In genomic region chr4:64129290-64129689, GRCm38 (mm10) we compare ENCODE assay signal across 16 mouse cellular contexts.
A peak's percentile ranks its signal among the peaks of the same experiment; 100 is the strongest.
DNase-seq lines count a peak whose midpoint lies in the region; ATAC-seq lines count a peak whose summit lies in the region.
"Had no signal": no experiment of that assay in that cellular context is flagged by ENCODE, and none has a peak within 500 bp of the region (broad histone marks: within the 10 kb centered on the region; RNA-seq: fewer than 3 reads in every experiment).

No protein-coding gene starts in this region.

- H3K4me2 ChIP-seq in limb, embryonic 11.5 days (ENCODE audit: low read depth, severe bottlenecking), result no peak overlapping the region
- H3K4me2 ChIP-seq in embryonic facial prominence, embryonic 14.5 days (ENCODE audit: low read depth, low read length), result no peak overlapping the region
- H3K4me2 ChIP-seq: forebrain, embryonic 15.5 days; limb, embryonic 12.5 days; neural tube, embryonic 15.5 days had no signal

- peak; percentile 80; the same call in 1 of the 2 replicates for ATAC-seq in limb, embryonic 11.5 days (ENCODE audit: insufficient number of reproducible peaks, low FRiP score, low TSS enrichment, low read depth)
- ATAC-seq in embryonic facial prominence, embryonic 14.5 days (ENCODE audit: low read depth), result peak; percentile 85
- ATAC-seq: forebrain, embryonic 15.5 days; Patski had no signal

- peak; percentile 25 for DNase-seq in limb, embryonic 11.5 days (ENCODE audit: low spot score)
- DNase-seq in limb, embryonic 10.5 days (ENCODE audit: low spot score), result no peak
- DNase-seq in embryonic facial prominence, embryonic 14.5 days (ENCODE audit: low spot score), result peak; percentile 89
- DNase-seq in heart, postnatal 36 days, result peak; percentile 27 to 41
- peak; percentile 63 for DNase-seq in lung, postnatal 36 days
- no peak for DNase-seq in right cerebral cortex, adult 2 months (ENCODE audit: low spot score in 2 of 2)
- DNase-seq in adrenal gland, postnatal 4 days (ENCODE audit: low spot score in 2 of 2), result no peak
- DNase-seq: cerebellum, adult 9-10 months; gastrocnemius, postnatal 36 days; right cerebral cortex, adult 18-20 months; thymus, postnatal 36 days had no signal

- no peaks in the 10 kb centered on the region for H3K9me3 ChIP-seq in limb, embryonic 11.5 days (ENCODE audit: control insufficient read depth, low read length)
- no peaks in the 10 kb centered on the region for H3K9me3 ChIP-seq in limb, embryonic 10.5 days (replicated peaks)
- no peaks in the 10 kb centered on the region for H3K9me3 ChIP-seq in embryonic facial prominence, embryonic 14.5 days (ENCODE audit: control insufficient read depth, low read length)
- H3K9me3 ChIP-seq: forebrain, embryonic 15.5 days; limb, embryonic 12.5 days; neural tube, embryonic 15.5 days had no signal

- H3K27ac ChIP-seq in limb, embryonic 11.5 days (replicated peaks; ENCODE audit: low read depth, low read length), result no peak overlapping the region
- no peak overlapping the region for H3K27ac ChIP-seq in limb, embryonic 10.5 days
- H3K27ac ChIP-seq in embryonic facial prominence, embryonic 14.5 days (replicated peaks; ENCODE audit: low read depth, low read length), result no peak overlapping the region; the same call in 1 of the 2 replicates
- H3K27ac ChIP-seq: forebrain, embryonic 15.5 days; limb, embryonic 12.5 days; neural tube, embryonic 15.5 days had no signal

- H3K36me3 ChIP-seq in limb, embryonic 11.5 days (ENCODE audit: control insufficient read depth, insufficient read depth, low read length), result no peaks in the 10 kb centered on the region
- H3K36me3 ChIP-seq in limb, embryonic 10.5 days, result no peaks in the 10 kb centered on the region
- H3K36me3 ChIP-seq in embryonic facial prominence, embryonic 14.5 days (ENCODE audit: control insufficient read depth, insufficient read depth, low read length), result no peaks in the 10 kb centered on the region
- H3K36me3 ChIP-seq: forebrain, embryonic 15.5 days; limb, embryonic 12.5 days; neural tube, embryonic 15.5 days had no signal

- no peak overlapping the region for H3K4me3 ChIP-seq in limb, embryonic 11.5 days (ENCODE audit: low read depth, low read length)
- no peak overlapping the region for H3K4me3 ChIP-seq in limb, embryonic 10.5 days
- no peak overlapping the region for H3K4me3 ChIP-seq in embryonic facial prominence, embryonic 14.5 days (ENCODE audit: low read depth, low read length)
- H3K4me3 ChIP-seq: forebrain, embryonic 15.5 days; limb, embryonic 12.5 days; neural tube, embryonic 15.5 days had no signal

- no peaks in the 10 kb centered on the region for H3K27me3 ChIP-seq in limb, embryonic 11.5 days (ENCODE audit: control insufficient read depth, insufficient read depth, low read length)
- no peaks in the 10 kb centered on the region for H3K27me3 ChIP-seq in limb, embryonic 10.5 days (ENCODE audit: low read depth, poor library complexity, severe bottlenecking)
- no peaks in the 10 kb centered on the region for H3K27me3 ChIP-seq in embryonic facial prominence, embryonic 14.5 days (replicated peaks; ENCODE audit: control insufficient read depth, insufficient read depth, low read length)
- H3K27me3 ChIP-seq: CH12.LX; forebrain, embryonic 15.5 days; limb, embryonic 12.5 days; neural tube, embryonic 15.5 days; Patski had no signal

- no peak overlapping the region for H3K9ac ChIP-seq in limb, embryonic 11.5 days (ENCODE audit: low read length)
- no peak overlapping the region for H3K9ac ChIP-seq in embryonic facial prominence, embryonic 14.5 days (ENCODE audit: low read depth, low read length)
- H3K9ac ChIP-seq: forebrain, embryonic 15.5 days; limb, embryonic 12.5 days; neural tube, embryonic 15.5 days had no signal

- 44% methylated on average over 1 of the region's 1 CpGs for WGBS in limb, embryonic 11.5 days
- WGBS in limb, embryonic 10.5 days, result 68% methylated on average over 1 of the region's 1 CpGs
- WGBS in embryonic facial prominence, embryonic 14.5 days, result 41% methylated on average over 1 of the region's 1 CpGs

- H3K4me1 ChIP-seq in limb, embryonic 11.5 days (ENCODE audit: control insufficient read depth, insufficient read depth, low read length), result no peaks in the 10 kb centered on the region
- no peaks in the 10 kb centered on the region for H3K4me1 ChIP-seq in limb, embryonic 10.5 days
- peaks cover 4% of the 10 kb centered on the region; the same call in 1 of the 2 replicates for H3K4me1 ChIP-seq in embryonic facial prominence, embryonic 14.5 days (ENCODE audit: control insufficient read depth, insufficient read depth, low read length)
- H3K4me1 ChIP-seq: forebrain, embryonic 15.5 days; neural tube, embryonic 15.5 days had no signal

- intact Hi-C loops in heart, postnatal 36 days (cut with DNase I), result no loop called here

Comparison
In these comparisons a context has a peak if more than half of its experiments do, and no peak if none do; other contexts are left out.
1. DNase-seq: peak in limb, embryonic 11.5 days (single experiment), embryonic facial prominence, embryonic 14.5 days (single experiment), heart, postnatal 36 days (2 of 2) and lung, postnatal 36 days (single experiment); none in limb, embryonic 10.5 days (single experiment), right cerebral cortex, adult 2 months (0 of 2) and adrenal gland, postnatal 4 days (0 of 2).